Mouse (Mus musculus): ENCODE data around the gene Ets1. TPM values are rescaled to one million over a fixed set of nuclear protein-coding genes. Genes with fewer than 3 reads are reported as not detected.

Ets1 gene
- polyA plus RNA-seq, 1 experiment from 2014 or later: 40.8 TPM

GRCm38 (mm10) chr9:32743157-32743556 lies 107.1 kb downstream of the Ets1 start:
- Histone ChIP-seq H3K4me2 (no peak overlapping the region), H3K9ac (no peak overlapping the region), H3K27me3 (no peaks in the 10 kb centered on the region; the same call in 1 of the 2 replicates), H3K36me3 (peaks cover 18% of the 10 kb centered on the region), H3K4me1 (peaks cover 6% of the 10 kb centered on the region; the same call in 1 of the 2 replicates), H3K9me3 (no peaks in the 10 kb centered on the region), H3K4me3 (no peak overlapping the region), H3K27ac (no peak overlapping the region)
- ATAC-seq (ENCODE audit: insufficient number of reproducible peaks, insufficient read depth, low FRiP score, low TSS enrichment, low read depth): no peak
- WGBS: 77% methylated on average over 8 of the region's 8 CpGs

DNA sequence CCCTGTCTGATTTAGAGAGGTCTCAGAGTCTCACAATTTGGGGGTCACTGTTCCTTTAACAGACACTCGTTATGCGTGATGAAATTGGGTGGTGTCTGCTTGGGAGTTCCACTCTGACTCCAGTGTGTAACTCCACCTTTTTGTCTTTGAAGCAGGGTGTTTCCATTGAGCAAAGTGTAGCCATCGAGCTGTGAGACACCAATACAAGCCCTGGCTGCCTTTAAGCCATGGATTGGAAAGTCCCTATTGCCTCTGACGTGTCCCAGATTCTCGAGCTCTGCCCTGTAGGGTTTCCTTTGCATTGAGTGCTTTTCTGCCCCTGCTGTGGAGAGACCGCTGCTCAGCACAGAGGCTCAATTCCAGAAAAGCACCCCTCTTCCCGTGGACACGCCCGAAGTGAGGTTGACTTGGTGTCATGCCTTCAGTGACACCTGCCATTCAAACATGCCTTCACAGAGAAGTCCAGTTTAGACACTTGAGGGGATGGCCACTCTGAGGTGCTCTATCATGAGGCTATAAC lies 107.7 kb downstream of the Ets1 start:
- peaks cover 6% of the 10 kb centered on the region; the same call in 1 of the 2 replicates for H3K4me1 ChIP-seq
- no peak for ATAC-seq (ENCODE audit: insufficient number of reproducible peaks, insufficient read depth, low FRiP score, low TSS enrichment, low read depth)
- no peak overlapping the region for H3K4me2 ChIP-seq
- no peaks in the 10 kb centered on the region for H3K9me3 ChIP-seq
- H3K36me3 ChIP-seq: peaks cover 13% of the 10 kb centered on the region
- no peaks in the 10 kb centered on the region; the same call in 1 of the 2 replicates for H3K27me3 ChIP-seq
- H3K4me3 ChIP-seq: no peak overlapping the region
- no peak overlapping the region for H3K9ac ChIP-seq
- 85% methylated on average over 9 of the region's 9 CpGs for WGBS
- no peak overlapping the region for H3K27ac ChIP-seq

- WGBS: 76% methylated on average over 9 of the region's 9 CpGs
- Histone ChIP-seq H3K36me3 (0 out of 2 replicates have a peak, but pooled peaks cover 9% of the 10 kb centered on the region), H3K27ac (no peak overlapping the region)
These were observed 108.3 kb downstream of the Ets1 start for GRCm38 (mm10) chr9:32744288-32744687.

DNA sequence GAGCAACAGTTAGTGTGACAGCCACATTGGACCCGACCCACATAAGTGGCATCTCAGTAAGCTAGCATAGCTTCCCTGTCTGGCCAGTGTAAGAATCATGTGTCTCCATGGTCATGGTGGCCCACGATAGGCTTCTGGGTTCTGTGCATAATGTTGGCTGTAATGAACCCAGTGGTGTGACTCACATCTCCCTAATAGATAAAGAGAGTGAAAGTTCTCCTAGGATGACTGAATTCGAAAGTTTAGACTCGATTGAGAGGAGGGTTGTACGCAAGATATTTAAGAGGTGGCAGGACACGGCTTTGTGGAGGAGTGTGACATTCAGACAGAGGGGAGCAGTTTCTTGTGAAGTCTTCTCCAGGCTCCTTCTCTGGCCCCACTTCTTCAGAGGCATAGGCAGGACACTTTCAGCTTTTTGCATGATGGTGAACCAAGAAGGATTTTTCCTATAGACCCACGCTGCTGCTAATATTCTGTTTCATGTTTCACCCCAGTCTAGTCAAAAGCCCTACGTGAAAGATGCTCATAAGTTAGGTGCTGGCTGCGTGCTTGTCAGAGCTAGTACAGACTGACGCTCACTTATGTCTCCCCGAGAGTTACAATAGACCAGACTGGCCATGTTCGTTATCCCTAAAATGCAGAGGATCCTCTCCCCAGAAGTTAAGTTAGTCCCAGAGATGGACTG lies 109.2 kb downstream of the Ets1 start:
- no peaks in the 10 kb centered on the region for H3K9me3 ChIP-seq
- ATAC-seq (ENCODE audit: insufficient number of reproducible peaks, insufficient read depth, low FRiP score, low TSS enrichment, low read depth): no peak
- 85% methylated on average over 12 of the region's 12 CpGs for WGBS
- no peak overlapping the region for H3K27ac ChIP-seq
- H3K9ac ChIP-seq: no peak overlapping the region
- no peak overlapping the region for H3K4me3 ChIP-seq
- peaks cover 6% of the 10 kb centered on the region; the same call in 1 of the 2 replicates for H3K4me1 ChIP-seq
- no peak overlapping the region for H3K4me2 ChIP-seq
- 0 out of 2 replicates have a peak, but pooled peaks cover 16% of the 10 kb centered on the region for H3K36me3 ChIP-seq
- H3K27me3 ChIP-seq: no peaks in the 10 kb centered on the region; the same call in 1 of the 2 replicates

More at GRCm38 (mm10) chr9:32744288-32744687, 108.3 kb downstream of the Ets1 start:
- Histone ChIP-seq H3K9ac (no peak overlapping the region), H3K9me3 (no peaks in the 10 kb centered on the region), H3K4me3 (no peak overlapping the region), H3K4me2 (no peak overlapping the region), H3K4me1 (peaks cover 6% of the 10 kb centered on the region; the same call in 1 of the 2 replicates), H3K27me3 (no peaks in the 10 kb centered on the region; the same call in 1 of the 2 replicates)
- no peak for ATAC-seq (ENCODE audit: insufficient number of reproducible peaks, insufficient read depth, low FRiP score, low TSS enrichment, low read depth)

GRCm38 (mm10) chr9:32745998-32746397 lies 110.0 kb downstream of the Ets1 start:
- ATAC-seq (ENCODE audit: insufficient number of reproducible peaks, insufficient read depth, low FRiP score, low TSS enrichment, low read depth): no peak
- H3K27me3 ChIP-seq: no peaks in the 10 kb centered on the region; the same call in 1 of the 2 replicates
- 90% methylated on average over 8 of the region's 8 CpGs for WGBS
- 0 out of 2 replicates have a peak, but pooled peaks cover 20% of the 10 kb centered on the region for H3K36me3 ChIP-seq
- no peak overlapping the region for H3K4me2 ChIP-seq
- H3K9me3 ChIP-seq: no peaks in the 10 kb centered on the region
- no peak overlapping the region for H3K27ac ChIP-seq
- H3K4me1 ChIP-seq: peaks cover 6% of the 10 kb centered on the region; the same call in 1 of the 2 replicates
- H3K4me3 ChIP-seq: no peak overlapping the region
- no peak overlapping the region for H3K9ac ChIP-seq

GRCm38 (mm10) chr9:32746615-32747014 lies 110.6 kb downstream of the Ets1 start:
- Histone ChIP-seq H3K27ac (no peak overlapping the region), H3K4me1 (peaks cover 6% of the 10 kb centered on the region; the same call in 1 of the 2 replicates), H3K4me3 (no peak overlapping the region), H3K36me3 (0 out of 2 replicates have a peak, but pooled peaks cover 20% of the 10 kb centered on the region), H3K4me2 (no peak overlapping the region), H3K9me3 (no peaks in the 10 kb centered on the region), H3K9ac (no peak overlapping the region), H3K27me3 (no peaks in the 10 kb centered on the region; the same call in 1 of the 2 replicates)
- no peak for ATAC-seq (ENCODE audit: insufficient number of reproducible peaks, insufficient read depth, low FRiP score, low TSS enrichment, low read depth)
- WGBS: 82% methylated on average over 6 of the region's 6 CpGs

GRCm38 (mm10) chr9:32747624-32748023 lies 111.6 kb downstream of the Ets1 start:
- Histone ChIP-seq H3K27ac (no peak overlapping the region), H3K4me2 (no peak overlapping the region), H3K36me3 (peaks cover 22% of the 10 kb centered on the region), H3K4me1 (peaks cover 6% of the 10 kb centered on the region; the same call in 1 of the 2 replicates), H3K27me3 (no peaks in the 10 kb centered on the region; the same call in 1 of the 2 replicates), H3K9me3 (no peaks in the 10 kb centered on the region), H3K4me3 (no peak overlapping the region), H3K9ac (no peak overlapping the region)
- 90% methylated on average over 8 of the region's 8 CpGs for WGBS
- ATAC-seq (ENCODE audit: insufficient number of reproducible peaks, insufficient read depth, low FRiP score, low TSS enrichment, low read depth): no peak

- no peaks in the 10 kb centered on the region for H3K9me3 ChIP-seq
- peaks cover 3% of the 10 kb centered on the region; the same call in 1 of the 2 replicates for H3K4me1 ChIP-seq
- H3K27me3 ChIP-seq: no peaks in the 10 kb centered on the region
- WGBS: 90% methylated on average over 5 of the region's 5 CpGs
- no peak for ATAC-seq (ENCODE audit: insufficient number of reproducible peaks, insufficient read depth, low FRiP score, low TSS enrichment, low read depth)
- no peak overlapping the region for H3K9ac ChIP-seq
- H3K4me2 ChIP-seq: no peak overlapping the region
- H3K36me3 ChIP-seq: peaks cover 27% of the 10 kb centered on the region
- no peak overlapping the region for H3K4me3 ChIP-seq
- H3K27ac ChIP-seq: no peak overlapping the region
These were observed 112.5 kb downstream of the Ets1 start for GRCm38 (mm10) chr9:32748552-32748951.

DNA sequence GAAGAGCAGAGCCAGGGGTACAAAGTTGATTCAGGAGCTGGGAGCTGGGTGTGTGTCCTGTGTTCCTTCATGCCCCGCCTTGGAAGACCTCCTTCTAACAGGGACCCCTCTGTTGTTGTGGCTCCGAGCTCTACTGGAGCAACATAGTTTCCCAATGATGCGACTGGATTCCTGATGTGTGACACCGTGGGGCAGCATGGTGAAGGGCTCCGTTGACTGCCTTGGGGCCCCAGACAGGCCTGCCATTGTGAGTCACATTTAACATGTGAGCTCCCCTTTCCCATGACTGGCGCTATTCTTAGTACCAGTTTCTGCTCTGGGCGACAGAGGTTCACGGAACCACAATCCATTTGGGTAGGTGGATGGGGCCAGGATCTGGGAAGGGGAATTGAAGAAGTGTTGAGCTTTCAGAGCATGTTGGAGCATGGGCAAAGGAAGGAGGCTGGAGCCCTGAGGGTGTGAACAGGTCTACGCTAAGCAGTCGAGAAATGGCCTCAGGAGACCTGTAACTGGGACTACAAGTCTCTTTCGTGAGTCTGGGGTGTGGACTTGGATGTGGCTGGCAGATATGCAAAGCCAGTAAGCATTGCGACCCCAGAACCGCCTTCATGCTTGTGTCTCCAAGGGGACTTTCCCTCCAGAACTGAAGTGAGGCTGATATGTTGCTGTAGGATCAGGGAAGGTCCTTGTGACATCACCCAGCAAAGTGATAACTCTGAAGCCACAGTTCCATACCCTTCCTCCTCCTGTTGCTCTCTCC lies 113.9 kb downstream of the Ets1 start:
- no peaks in the 10 kb centered on the region for H3K4me1 ChIP-seq
- WGBS: 81% methylated on average over 13 of the region's 13 CpGs
- no peaks in the 10 kb centered on the region for H3K9me3 ChIP-seq
- peaks cover 31% of the 10 kb centered on the region for H3K36me3 ChIP-seq
- H3K4me3 ChIP-seq: no peak overlapping the region
- H3K27ac ChIP-seq: no peak overlapping the region
- H3K27me3 ChIP-seq: no peaks in the 10 kb centered on the region
- ATAC-seq (ENCODE audit: insufficient number of reproducible peaks, insufficient read depth, low FRiP score, low TSS enrichment, low read depth): no peak
- H3K4me2 ChIP-seq: no peak overlapping the region
- no peak overlapping the region for H3K9ac ChIP-seq

DNA sequence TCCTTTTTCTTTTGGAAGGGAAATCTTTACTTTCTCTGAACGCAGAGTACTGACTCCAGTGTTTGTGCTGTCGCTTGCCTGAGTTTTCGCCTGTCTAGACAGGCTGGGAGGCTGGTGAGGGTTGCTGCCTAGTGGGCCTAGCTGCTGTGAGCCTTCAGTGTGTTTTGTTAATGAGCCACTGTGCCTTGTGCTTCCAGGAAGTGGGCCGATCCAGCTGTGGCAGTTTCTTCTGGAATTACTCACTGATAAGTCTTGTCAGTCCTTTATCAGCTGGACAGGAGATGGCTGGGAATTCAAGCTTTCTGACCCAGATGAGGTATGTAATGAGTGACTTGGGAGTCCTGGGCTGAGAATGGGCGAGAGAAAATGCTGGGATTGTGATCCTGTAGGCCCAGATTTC lies 116.6 kb downstream of the Ets1 start:
- no peak overlapping the region for H3K27ac ChIP-seq
- H3K9me3 ChIP-seq: no peaks in the 10 kb centered on the region
- H3K4me1 ChIP-seq: no peaks in the 10 kb centered on the region
- no peak overlapping the region for H3K4me2 ChIP-seq
- no peaks in the 10 kb centered on the region for H3K27me3 ChIP-seq
- no peak overlapping the region for H3K9ac ChIP-seq
- ATAC-seq (ENCODE audit: insufficient number of reproducible peaks, insufficient read depth, low FRiP score, low TSS enrichment, low read depth): no peak
- 65% methylated on average over 5 of the region's 5 CpGs for WGBS
- H3K36me3 ChIP-seq: peaks cover 39% of the 10 kb centered on the region
- no peak overlapping the region for H3K4me3 ChIP-seq

- Histone ChIP-seq H3K4me2 (no peak overlapping the region), H3K9ac (no peak overlapping the region), H3K4me3 (no peak overlapping the region), H3K27me3 (no peaks in the 10 kb centered on the region), H3K9me3 (no peaks in the 10 kb centered on the region), H3K36me3 (peaks cover 39% of the 10 kb centered on the region), H3K27ac (no peak overlapping the region), H3K4me1 (peaks cover 15% of the 10 kb centered on the region)
- no peak for ATAC-seq (ENCODE audit: insufficient number of reproducible peaks, insufficient read depth, low FRiP score, low TSS enrichment, low read depth)
- WGBS: 95% methylated on average over 15 of the region's 15 CpGs
These were observed 118.3 kb downstream of the Ets1 start for GRCm38 (mm10) chr9:32754311-32754710.

Measured in embryonic facial prominence, embryonic 13.5 days (tissue).